Mouse (Mus musculus) lung, embryonic 14.5 days (tissue): Measurements from ENCODE around the gene Xrcc3. TPM values are rescaled to one million over a fixed set of nuclear protein-coding genes. Genes with fewer than 3 reads are reported as not detected.

Experiments
- ATAC-seq: fragments of 200-750 bp; cut with Nextera tagmentation; 2 replicates; pipeline ENCODE4 v1.8.0; 2017; ENCODE audit warnings: mild to moderate bottlenecking, moderate TSS enrichment, moderate library complexity; ENCODE audit not compliant: insufficient read depth
- DNase-seq: peaks from one replicate; pipeline ENCODE4 v3.0.0-alpha.2; 2015
- H3K27ac ChIP-seq: fragments of 300-500 bp; sonication (generic); 2 replicates; pipeline ENCODE4 v1.5.1; 2014; ENCODE audit warnings: low read depth, mild to moderate bottlenecking, moderate library complexity
- H3K27me3 ChIP-seq: fragments of 300-500 bp; sonication (generic); 2 replicates; pipeline ENCODE4 v1.6.1; 2014; ENCODE audit warnings: low read length, control low read depth; ENCODE audit not compliant: insufficient read depth
- H3K36me3 ChIP-seq: fragments of 300-500 bp; sonication (generic); 2 replicates; pipeline ENCODE4 v1.6.1; 2014; ENCODE audit warnings: control low read depth; ENCODE audit not compliant: insufficient read depth
- H3K4me1 ChIP-seq: fragments of 300-500 bp; sonication (generic); 2 replicates; pipeline ENCODE4 v1.6.1; 2014; ENCODE audit warnings: antibody characterized with exemption, control low read depth; ENCODE audit not compliant: insufficient read depth
- H3K4me2 ChIP-seq: fragments of 300-500 bp; sonication (generic); 2 replicates; pipeline ENCODE4 v1.6.1; 2014; ENCODE audit warnings: mild to moderate bottlenecking
- H3K4me3 ChIP-seq: fragments of 300-500 bp; sonication (generic); 2 replicates; pipeline ENCODE4 v1.5.1; 2014; ENCODE audit warnings: low read depth, low read length
- H3K9ac ChIP-seq: fragments of 300-500 bp; sonication (generic); 2 replicates; pipeline ENCODE4 v1.6.1; 2014
- H3K9me3 ChIP-seq: fragments of 300-500 bp; sonication (generic); 2 replicates; pipeline ENCODE4 v1.6.1; 2016; ENCODE audit warnings: low read depth, low read length, control low read depth
- CTCF ChIP-seq: IDR thresholded peaks from 2 replicates; pipeline ENCODE4 v1.5.1; 2016; ENCODE audit warnings: antibody characterized with exemption, low read depth
- WGBS: fragments of 180-500 bp; shearing (Covaris S2); extraction: QIAGEN DNeasy Blood & Tissue Kit; methylation state at CpG from one replicate; pipeline ENCODE4 v1.1.7; 2014; 5-methylcytosine and 5-hydroxymethylcytosine counted together
- polyA plus RNA-seq: library from polyadenylated mRNA; unstranded; fragments of >200 nt; fragmentation: Nextera tagmentation; extraction: Ambion mirVana; gene quantifications from 2 replicates; pipeline ENCODE4 v1.2.1, GENCODE M21; 2014

The Xrcc3 gene
- polyA plus RNA-seq, result 15.7 and 16.9 TPM in 2 replicates

GRCm38 (mm10) chr12:111813766-111814617 lies at the start of gene Xrcc3, which contains the start of gene Zfyve21:
Xrcc3 (minus strand) TSS chr12:111813873.
Zfyve21 (plus strand) TSS chr12:111814170.
- ATAC-seq (peak; percentile 98), DNase-seq (peak; percentile 99)
- no peaks in the 10 kb centered on the region for H3K9me3 ChIP-seq
- peak within 1 kb of the TSS; percentile 73 for H3K4me2 ChIP-seq
- peak within 1 kb of the TSS; percentile 77 for H3K9ac ChIP-seq
- H3K27me3 ChIP-seq, result no peaks in the 10 kb centered on the region
- WGBS, result under 1% methylated on average over 86 of the region's 87 CpGs
- H3K4me3 ChIP-seq, result peak within 1 kb of the TSS; percentile 76
- peaks cover 9% of the 10 kb centered on the region for H3K36me3 ChIP-seq
- H3K4me1 ChIP-seq, result peaks cover 28% of the 10 kb centered on the region
- H3K27ac ChIP-seq, result peak within 1 kb of the TSS; percentile 95
- TF ChIP-seq CTCF, result no peak

- Histone ChIP-seq H3K4me3 (no peak overlapping the region), H3K9ac (no peak overlapping the region), H3K4me2 (no peak overlapping the region), H3K27me3 (no peaks in the 10 kb centered on the region), H3K27ac (no peak overlapping the region), H3K4me1 (no peaks in the 10 kb centered on the region), H3K9me3 (no peaks in the 10 kb centered on the region), H3K36me3 (peaks cover 2% of the 10 kb centered on the region; the same call in 1 of the 2 replicates)
- WGBS, result 96% methylated on average over 2 of the region's 2 CpGs
- no peak for ATAC-seq
- DNase-seq, result no peak
- no peak for TF ChIP-seq CTCF
These were observed 41.8 kb upstream of the Xrcc3 start for GRCm38 (mm10) chr12:111855448-111855847.

DNA sequence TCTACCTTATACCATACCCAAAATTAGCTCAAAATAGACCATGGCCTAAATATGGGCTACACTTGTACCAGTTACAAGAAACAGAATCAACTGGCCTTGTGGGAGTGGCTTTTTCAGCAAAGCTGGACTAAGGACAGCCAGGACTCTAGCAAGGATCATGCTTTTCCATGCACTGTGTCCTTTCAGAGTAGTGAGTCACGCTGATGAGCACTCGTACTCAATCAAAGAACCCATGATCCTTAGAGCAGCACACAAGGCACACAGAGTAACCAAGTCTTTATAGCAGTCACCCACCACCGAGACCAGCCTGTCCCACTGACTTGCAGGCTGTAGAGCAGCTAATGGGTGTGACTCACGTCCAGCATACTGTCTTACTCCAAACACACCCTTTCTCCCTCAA lies 39.9 kb upstream of the Xrcc3 start:
- H3K4me3 ChIP-seq, result no peak overlapping the region
- H3K27ac ChIP-seq, result no peak overlapping the region
- H3K27me3 ChIP-seq, result no peaks in the 10 kb centered on the region
- H3K4me1 ChIP-seq, result no peaks in the 10 kb centered on the region
- WGBS, result 70% methylated on average over 4 of the region's 4 CpGs
- ATAC-seq (no peak), DNase-seq (no peak)
- no peak for TF ChIP-seq CTCF
- no peaks in the 10 kb centered on the region for H3K9me3 ChIP-seq
- H3K9ac ChIP-seq, result no peak overlapping the region
- H3K4me2 ChIP-seq, result no peak overlapping the region
- no peaks in the 10 kb centered on the region; the same call in 1 of the 2 replicates for H3K36me3 ChIP-seq

DNA sequence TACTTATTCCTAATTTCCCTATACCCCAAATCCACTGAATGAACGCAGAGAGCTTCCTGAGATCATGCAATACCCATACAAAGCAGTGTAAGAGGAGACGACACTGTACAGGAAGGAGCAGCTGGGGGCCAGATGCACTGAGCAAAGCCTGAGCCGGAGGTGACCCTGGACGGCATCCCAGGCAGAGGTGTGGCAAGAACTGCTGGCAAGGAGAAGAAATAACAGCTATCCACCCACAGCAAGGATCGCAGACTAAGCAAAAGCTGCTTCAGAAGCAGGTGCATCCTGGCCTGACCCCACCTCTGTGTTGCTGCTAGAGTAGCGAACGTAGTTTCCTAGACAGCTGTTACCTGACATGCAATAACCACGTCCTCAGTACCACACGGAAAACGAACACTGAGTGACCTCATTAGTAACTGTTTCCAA lies 39.4 kb upstream of the Xrcc3 start:
- Histone ChIP-seq H3K27ac (no peak overlapping the region), H3K27me3 (no peaks in the 10 kb centered on the region), H3K4me3 (no peak overlapping the region), H3K9ac (no peak overlapping the region), H3K9me3 (no peaks in the 10 kb centered on the region), H3K4me2 (no peak overlapping the region), H3K4me1 (no peaks in the 10 kb centered on the region), H3K36me3 (no peaks in the 10 kb centered on the region; the same call in 1 of the 2 replicates)
- DNase-seq (peak; percentile 15), ATAC-seq (no peak)
- no peak for TF ChIP-seq CTCF
- WGBS, result 45% methylated on average over 10 of the region's 10 CpGs

GRCm38 (mm10) chr12:111851745-111852144 lies 38.1 kb upstream of the Xrcc3 start:
- no peak for ATAC-seq
- Histone ChIP-seq H3K4me1 (no peaks in the 10 kb centered on the region), H3K27ac (no peak overlapping the region), H3K4me2 (no peak overlapping the region), H3K36me3 (no peaks in the 10 kb centered on the region), H3K27me3 (no peaks in the 10 kb centered on the region), H3K4me3 (no peak overlapping the region), H3K9me3 (no peaks in the 10 kb centered on the region), H3K9ac (no peak overlapping the region)
- DNase-seq, result no peak
- no peak for TF ChIP-seq CTCF
- 75% methylated on average over 5 of the region's 5 CpGs for WGBS

DNA sequence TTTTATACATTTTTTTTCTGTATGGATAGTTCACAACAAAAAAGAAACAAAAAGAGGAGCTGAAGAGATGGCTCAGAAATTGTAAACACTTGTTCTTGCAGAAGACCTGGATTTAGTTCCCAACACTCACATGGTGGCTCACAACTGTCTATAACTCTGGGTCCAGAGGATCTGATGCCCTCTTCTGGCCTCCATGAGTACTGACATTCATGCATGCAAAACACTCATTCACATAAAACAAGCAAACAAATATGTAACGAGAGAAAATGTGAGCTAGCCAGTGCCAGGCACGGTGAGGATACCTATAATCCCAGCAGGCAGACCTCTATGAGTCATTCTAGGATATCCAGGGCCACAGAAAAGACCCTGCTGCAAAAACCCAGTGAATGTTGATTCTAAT lies 37.6 kb upstream of the Xrcc3 start:
- 58% methylated on average over 2 of the region's 2 CpGs for WGBS
- H3K4me1 ChIP-seq, result no peaks in the 10 kb centered on the region
- no peak overlapping the region for H3K27ac ChIP-seq
- H3K4me2 ChIP-seq, result no peak overlapping the region
- H3K9ac ChIP-seq, result no peak overlapping the region
- peak; percentile 37 for TF ChIP-seq CTCF
- ATAC-seq, result no peak
- H3K4me3 ChIP-seq, result no peak overlapping the region
- H3K9me3 ChIP-seq, result no peaks in the 10 kb centered on the region
- DNase-seq, result peak; percentile 14
- no peaks in the 10 kb centered on the region for H3K36me3 ChIP-seq
- no peaks in the 10 kb centered on the region for H3K27me3 ChIP-seq

- no peak for DNase-seq
- H3K27ac ChIP-seq, result no peak overlapping the region
- 67% methylated on average over 9 of the region's 9 CpGs for whole genome bisulfite sequencing
These were observed 34.7 kb upstream of the Xrcc3 start for GRCm38 (mm10) chr12:111848300-111848798.

More at GRCm38 (mm10) chr12:111848300-111848798, 34.7 kb upstream of the Xrcc3 start:
- no peak for TF ChIP-seq CTCF
- Histone ChIP-seq H3K4me1 (no peaks in the 10 kb centered on the region), H3K27me3 (no peaks in the 10 kb centered on the region), H3K9me3 (no peaks in the 10 kb centered on the region), H3K4me3 (no peak overlapping the region), H3K9ac (no peak overlapping the region), H3K36me3 (peaks cover 1% of the 10 kb centered on the region; the same call in 1 of the 2 replicates), H3K4me2 (no peak overlapping the region)
- no peak for ATAC-seq
